Mouse (Mus musculus) activated CD4-positive, CD25-positive, alpha-beta regulatory T cell, adult 4 months (primary cell): ENCODE data around the gene Tex2. TPM values are rescaled to one million over a fixed set of nuclear protein-coding genes. Genes with fewer than 3 reads are reported as not detected.
"Not testable (repeated sequence)": the region's sequence is repeated elsewhere in the genome, so short reads cannot be mapped to it uniquely, and the experiment has no call there.

Experiments
- ATAC-seq: one replicate; pipeline ENCODE4 v1.8.0; 2017
- polyA plus RNA-seq, 2 experiments: library from polyadenylated mRNA; unstranded; fragments of 100-300 nt; shearing (Covaris generic); gene quantifications; one replicate each; pipeline ENCODE4 v1.2.1; 2017

The Tex2 gene
- polyA plus RNA-seq, 2 experiments from 2014 or later = 25.6 to 32.9 TPM

GRCm38 (mm10) chr11:106577624-106578355, 35.4 kb downstream of the Tex2 start:
- ATAC-seq = not testable (repeated sequence)

- ATAC-seq = no peak
Observed at GRCm38 (mm10) chr11:106574456-106574855, 38.8 kb downstream of the Tex2 start.

GRCm38 (mm10) chr11:106573476-106574240, 39.6 kb downstream of the Tex2 start:
- no peak for ATAC-seq

- no peak for ATAC-seq
Observed at GRCm38 (mm10) chr11:106572958-106573357, 40.3 kb downstream of the Tex2 start.

- no peak for ATAC-seq
Observed at GRCm38 (mm10) chr11:106572020-106572782, 41.0 kb downstream of the Tex2 start.

GRCm38 (mm10) chr11:106571026-106571983, 41.9 kb downstream of the Tex2 start:
- no peak for ATAC-seq

GRCm38 (mm10) chr11:106568329-106568960, 44.8 kb downstream of the Tex2 start:
- no peak for ATAC-seq

GRCm38 (mm10) chr11:106566040-106566785, 47.0 kb downstream of the Tex2 start:
- no peak for ATAC-seq

GRCm38 (mm10) chr11:106564261-106564660, 49.0 kb downstream of the Tex2 start:
- peak; percentile 70 for ATAC-seq

- ATAC-seq = peak; percentile 31
Observed at GRCm38 (mm10) chr11:106562707-106563106, 50.5 kb downstream of the Tex2 start.

GRCm38 (mm10) chr11:106559773-106560172, 53.5 kb downstream of the Tex2 start:
- no peak for ATAC-seq

- no peak for ATAC-seq
Observed at GRCm38 (mm10) chr11:106558008-106558407, 55.2 kb downstream of the Tex2 start.

GRCm38 (mm10) chr11:106557398-106557797, 55.8 kb downstream of the Tex2 start:
- ATAC-seq = no peak

GRCm38 (mm10) chr11:106556689-106557088, 56.5 kb downstream of the Tex2 start:
- ATAC-seq = peak; percentile 40

- no peak for ATAC-seq
Observed at GRCm38 (mm10) chr11:106555805-106556615, 57.2 kb downstream of the Tex2 start.

- no peak for ATAC-seq
Observed at GRCm38 (mm10) chr11:106550398-106550797, 62.8 kb downstream of the Tex2 start.

- ATAC-seq = no peak
Observed at GRCm38 (mm10) chr11:106546081-106546480, 67.1 kb downstream of the Tex2 start.

GRCm38 (mm10) chr11:106544916-106545315, 68.3 kb downstream of the Tex2 start:
- peak; percentile 62 for ATAC-seq

GRCm38 (mm10) chr11:106544133-106544532, 69.1 kb downstream of the Tex2 start:
- no peak for ATAC-seq

GRCm38 (mm10) chr11:106543006-106543405, 70.2 kb downstream of the Tex2 start:
- no peak for ATAC-seq
